20 mouse cellular contexts compared by ENCODE assay signal in genomic region chr11:63585216-63585869, GRCm38 (mm10).
DNase-seq lines count a peak whose midpoint lies in the region; ATAC-seq and TF ChIP-seq lines count a peak whose summit lies in the region.
"Had no signal": no experiment of that assay in that cellular context is flagged by ENCODE, and none has a peak within 500 bp of the region (broad histone marks: within the 10 kb centered on the region; RNA-seq: fewer than 3 reads in every experiment).

No protein-coding gene starts in this region.

- peak; percentile 70 for DNase-seq in heart, adult 11 months
- DNase-seq in heart, postnatal 14 days = no peak
- peak; percentile 44 for DNase-seq in midbrain, postnatal 0 days (ENCODE audit: low spot score)
- no peak for DNase-seq in midbrain, embryonic 14.5 days
- DNase-seq in gastrocnemius, postnatal 36 days = no peak
- no peak for DNase-seq in neural tube, embryonic 10.5 days (ENCODE audit: extremely low spot score, low spot score)
- DNase-seq: adrenal gland, adult 2 months; cerebellum, adult 8-10 months; kidney, adult 18-20 months; kidney, postnatal 4 days; lung, adult 18-20 months; lung, postnatal 10 days; thymus, postnatal 25 days had no signal

- ATAC-seq in midbrain, postnatal 0 days (ENCODE audit: low FRiP score) = no peak
- ATAC-seq in midbrain, embryonic 14.5 days (ENCODE audit: low FRiP score, low TSS enrichment) = no peak
- peak; percentile 66; the same call in 1 of the 2 replicates for ATAC-seq in forebrain, embryonic 16.5 days
- ATAC-seq: liver, embryonic 12.5 days had no signal

- no peaks in the 10 kb centered on the region for H3K27me3 ChIP-seq in midbrain, postnatal 0 days (ENCODE audit: insufficient read depth, low read length)
- no peaks in the 10 kb centered on the region for H3K27me3 ChIP-seq in midbrain, embryonic 14.5 days (ENCODE audit: control insufficient read depth, insufficient read depth, low read length)
- no peaks in the 10 kb centered on the region for H3K27me3 ChIP-seq in forebrain, embryonic 16.5 days (replicated peaks; ENCODE audit: control insufficient read depth, insufficient read depth, low read length)
- H3K27me3 ChIP-seq: embryonic facial prominence, embryonic 15.5 days; liver, embryonic 12.5 days; midbrain, embryonic 12.5 days; neural tube, embryonic 12.5 days had no signal

- H3K4me3 ChIP-seq in midbrain, postnatal 0 days (ENCODE audit: low read depth, low read length) = no peak overlapping the region
- no peak overlapping the region for H3K4me3 ChIP-seq in midbrain, embryonic 14.5 days (replicated peaks; ENCODE audit: low read depth, low read length)
- no peak overlapping the region for H3K4me3 ChIP-seq in forebrain, embryonic 16.5 days (replicated peaks; ENCODE audit: low read length)
- H3K4me3 ChIP-seq: embryonic facial prominence, embryonic 15.5 days; heart, embryonic 10.5 days; limb, embryonic 13.5 days; liver, embryonic 12.5 days; midbrain, embryonic 12.5 days; neural tube, embryonic 12.5 days had no signal

- H3K9me3 ChIP-seq in midbrain, postnatal 0 days (ENCODE audit: low read length) = no peaks in the 10 kb centered on the region
- no peaks in the 10 kb centered on the region for H3K9me3 ChIP-seq in midbrain, embryonic 14.5 days (ENCODE audit: control insufficient read depth, low read length)
- no peaks in the 10 kb centered on the region for H3K9me3 ChIP-seq in forebrain, embryonic 16.5 days (ENCODE audit: control insufficient read depth, low read length)
- H3K9me3 ChIP-seq: embryonic facial prominence, embryonic 15.5 days; heart, embryonic 10.5 days; limb, embryonic 13.5 days; liver, embryonic 12.5 days; midbrain, embryonic 12.5 days; neural tube, embryonic 12.5 days had no signal

- H3K4me2 ChIP-seq in midbrain, postnatal 0 days (ENCODE audit: low read depth, low read length, poor library complexity, severe bottlenecking) = no peak overlapping the region
- H3K4me2 ChIP-seq in midbrain, embryonic 14.5 days (ENCODE audit: low read length) = no peak overlapping the region
- H3K4me2 ChIP-seq in forebrain, embryonic 16.5 days (ENCODE audit: low read length) = no peak overlapping the region
- H3K4me2 ChIP-seq: embryonic facial prominence, embryonic 15.5 days; limb, embryonic 13.5 days; liver, embryonic 12.5 days; midbrain, embryonic 12.5 days; neural tube, embryonic 12.5 days had no signal

- no peaks in the 10 kb centered on the region for H3K36me3 ChIP-seq in midbrain, postnatal 0 days (ENCODE audit: insufficient read depth, low read length)
- H3K36me3 ChIP-seq in midbrain, embryonic 14.5 days (ENCODE audit: control insufficient read depth, insufficient read depth, low read length) = no peaks in the 10 kb centered on the region
- H3K36me3 ChIP-seq in forebrain, embryonic 16.5 days (ENCODE audit: control insufficient read depth, insufficient read depth) = no peaks in the 10 kb centered on the region
- H3K36me3 ChIP-seq: embryonic facial prominence, embryonic 15.5 days; heart, embryonic 10.5 days; limb, embryonic 13.5 days; liver, embryonic 12.5 days; midbrain, embryonic 12.5 days; neural tube, embryonic 12.5 days had no signal

- intact Hi-C loops in heart, postnatal 14 days (cut with DNase I) = no loop called here
- intact Hi-C loops in gastrocnemius, postnatal 36 days (cut with DNase I) = no loop called here

- 79% methylated on average over 8 of the region's 8 CpGs for WGBS in midbrain, postnatal 0 days
- WGBS in midbrain, embryonic 14.5 days = 79% methylated on average over 8 of the region's 8 CpGs
- 62% methylated on average over 8 of the region's 8 CpGs for WGBS in forebrain, embryonic 16.5 days

- no peak overlapping the region for H3K27ac ChIP-seq in midbrain, postnatal 0 days (ENCODE audit: low read depth, low read length)
- H3K27ac ChIP-seq in midbrain, embryonic 14.5 days (replicated peaks; ENCODE audit: low read depth, low read length) = no peak overlapping the region
- no peak overlapping the region for H3K27ac ChIP-seq in forebrain, embryonic 16.5 days (ENCODE audit: low read length)
- H3K27ac ChIP-seq: embryonic facial prominence, embryonic 15.5 days; heart, embryonic 10.5 days; limb, embryonic 13.5 days; liver, embryonic 12.5 days; midbrain, embryonic 12.5 days; neural tube, embryonic 12.5 days had no signal

- no peaks in the 10 kb centered on the region for H3K4me1 ChIP-seq in midbrain, postnatal 0 days (ENCODE audit: insufficient read depth, low read length)
- no peaks in the 10 kb centered on the region for H3K4me1 ChIP-seq in midbrain, embryonic 14.5 days (ENCODE audit: control insufficient read depth, insufficient read depth, low read length)
- H3K4me1 ChIP-seq in forebrain, embryonic 16.5 days (replicated peaks; ENCODE audit: control insufficient read depth, insufficient read depth, low read length) = no peaks in the 10 kb centered on the region; the same call in 1 of the 2 replicates
- H3K4me1 ChIP-seq: embryonic facial prominence, embryonic 15.5 days; heart, embryonic 10.5 days; liver, embryonic 12.5 days; midbrain, embryonic 12.5 days; neural tube, embryonic 12.5 days had no signal

- H3K9ac ChIP-seq in midbrain, postnatal 0 days (replicated peaks; ENCODE audit: low read length, poor library complexity, severe bottlenecking) = no peak overlapping the region
- no peak overlapping the region for H3K9ac ChIP-seq in midbrain, embryonic 14.5 days (replicated peaks; ENCODE audit: low read length)
- no peak overlapping the region for H3K9ac ChIP-seq in forebrain, embryonic 16.5 days (replicated peaks; ENCODE audit: low read depth, low read length)
- H3K9ac ChIP-seq: embryonic facial prominence, embryonic 15.5 days; limb, embryonic 13.5 days; liver, embryonic 12.5 days; midbrain, embryonic 12.5 days; neural tube, embryonic 12.5 days had no signal

- no peak for TF ChIP-seq CTCF in midbrain, postnatal 0 days (IDR thresholded peaks at IDR 0.05)

Comparison
In these comparisons a context has a peak if more than half of its experiments do, and no peak if none do; other contexts are left out.
1. DNase-seq: peak in heart, adult 11 months (single experiment) and midbrain, postnatal 0 days (single experiment); none in heart, postnatal 14 days (0 of 2), midbrain, embryonic 14.5 days (single experiment), gastrocnemius, postnatal 36 days (0 of 2) and neural tube, embryonic 10.5 days (single experiment).